Mouse (Mus musculus): ENCODE measurements around the gene Erlin1.

Gene Erlin1

GRCm38 (mm10) chr19:44069121-44069913, at the start of gene Erlin1:
Gene Erlin1 (minus strand): TSS chr19:44069785.
- DNase-seq (ENCODE audit: low spot score in 2 of 2): peak; percentile 74 to 81

GRCm38 (mm10) chr19:44117793-44118192, 48.2 kb upstream of the Erlin1 start:
- no peak for DNase-seq (ENCODE audit: low spot score in 2 of 2)

GRCm38 (mm10) chr19:44111706-44112105, 42.1 kb upstream of the Erlin1 start:
- DNase-seq (ENCODE audit: low spot score in 2 of 2): no peak

- no peak for DNase-seq (ENCODE audit: low spot score in 2 of 2)
Observed at GRCm38 (mm10) chr19:44110356-44110755, 40.8 kb upstream of the Erlin1 start.

GRCm38 (mm10) chr19:44108996-44109395, 39.4 kb upstream of the Erlin1 start:
- no peak for DNase-seq (ENCODE audit: low spot score in 2 of 2)

GRCm38 (mm10) chr19:44107661-44108521, 38.3 kb upstream of the Erlin1 start:
- no peak for DNase-seq (ENCODE audit: low spot score in 2 of 2)

- DNase-seq (ENCODE audit: low spot score in 2 of 2): peak; percentile 90 to 96
Observed at GRCm38 (mm10) chr19:44106831-44107660, 37.5 kb upstream of the Erlin1 start, which contains the start of gene Chuk. Gene Chuk (minus strand): TSS chr19:44107480.

GRCm38 (mm10) chr19:44104393-44104792, 34.8 kb upstream of the Erlin1 start:
- no peak for DNase-seq (ENCODE audit: low spot score in 2 of 2)

- no peak for DNase-seq (ENCODE audit: low spot score in 2 of 2)
Observed at GRCm38 (mm10) chr19:44103001-44103400, 33.4 kb upstream of the Erlin1 start.

GRCm38 (mm10) chr19:44100840-44101239, 31.3 kb upstream of the Erlin1 start:
- no peak for DNase-seq (ENCODE audit: low spot score in 2 of 2)

- DNase-seq (ENCODE audit: low spot score in 2 of 2): no peak
Observed at GRCm38 (mm10) chr19:44086278-44086677, 16.7 kb upstream of the Erlin1 start.

- DNase-seq (ENCODE audit: low spot score in 2 of 2): no peak
Observed at GRCm38 (mm10) chr19:44080920-44081319, 11.3 kb upstream of the Erlin1 start.

- DNase-seq (ENCODE audit: low spot score in 2 of 2): no peak
Observed at GRCm38 (mm10) chr19:44080023-44080422, 10.4 kb upstream of the Erlin1 start.

GRCm38 (mm10) chr19:44077024-44077423, 7.4 kb upstream of the Erlin1 start:
- DNase-seq (ENCODE audit: low spot score in 2 of 2): no peak

- DNase-seq (ENCODE audit: low spot score in 2 of 2): no peak
Observed at GRCm38 (mm10) chr19:44076457-44076856, 6.9 kb upstream of the Erlin1 start.

GRCm38 (mm10) chr19:44074986-44075385, 5.4 kb upstream of the Erlin1 start:
- no peak for DNase-seq (ENCODE audit: low spot score in 2 of 2)

- DNase-seq (ENCODE audit: low spot score in 2 of 2): no peak
Observed at GRCm38 (mm10) chr19:44071166-44071565, 1.6 kb upstream of the Erlin1 start.

GRCm38 (mm10) chr19:44069914-44070232, 288 bp upstream of the Erlin1 start:
- DNase-seq (ENCODE audit: low spot score in 2 of 2): no peak

GRCm38 (mm10) chr19:44068232-44068631, 1.4 kb downstream of the Erlin1 start:
- no peak for DNase-seq (ENCODE audit: low spot score in 2 of 2)

- no peak for DNase-seq (ENCODE audit: low spot score in 2 of 2)
Observed at GRCm38 (mm10) chr19:44067323-44068049, 2.1 kb downstream of the Erlin1 start.

GRCm38 (mm10) chr19:44064734-44065133, 4.9 kb downstream of the Erlin1 start:
- DNase-seq (ENCODE audit: low spot score in 2 of 2): no peak

All from spleen, postnatal 14 days (tissue).